Mouse (Mus musculus): Measurements from ENCODE around the gene 4930595D18Rik.

DNA sequence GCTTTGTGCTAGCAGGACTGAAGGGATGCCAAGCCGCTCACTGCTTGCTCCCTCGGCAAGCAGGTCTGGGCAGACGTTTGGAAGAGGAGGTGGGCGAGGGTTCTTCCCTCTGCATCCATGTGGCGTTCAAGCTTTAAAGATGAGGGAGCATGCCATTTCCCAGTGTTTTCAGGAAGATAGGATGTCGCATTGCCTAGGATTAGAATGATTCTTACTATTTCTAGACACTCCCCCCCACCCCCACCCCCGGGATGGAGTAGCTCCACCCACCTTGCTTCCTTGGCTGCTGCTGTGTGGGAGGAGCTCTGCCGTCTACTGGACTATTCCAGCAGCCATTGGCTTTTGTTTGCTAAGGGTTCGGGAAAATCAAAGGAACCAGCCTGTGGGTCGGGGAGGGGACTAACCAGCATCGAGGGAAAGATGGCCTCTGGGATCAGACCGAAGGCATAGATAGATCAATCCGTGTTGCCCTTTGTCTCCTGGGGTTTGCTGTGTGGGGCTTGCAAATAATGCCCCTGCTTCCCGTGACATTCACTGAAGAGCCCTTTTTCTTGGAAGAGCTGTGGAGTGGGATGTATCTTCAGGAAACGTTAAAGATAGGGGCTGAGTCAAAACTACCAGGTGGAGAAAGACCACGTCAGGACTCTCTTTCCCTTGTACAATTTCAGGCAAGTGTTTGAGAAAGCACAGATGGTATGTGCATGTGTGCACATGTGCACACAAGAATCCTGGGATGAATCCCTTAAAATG, 21.8 kb downstream of the 4930595D18Rik start:
- peak; percentile 26; the same call in 1 of the 2 replicates for TF ChIP-seq CTCF (IDR thresholded peaks at IDR 0.05; ENCODE audit: low read depth)
- no peak for TF ChIP-seq EP300 (optimal IDR thresholded peaks at IDR 0.05)
